Mouse (Mus musculus): Measurements from ENCODE around the gene Acadl. TPM values are rescaled to one million over a fixed set of nuclear protein-coding genes. Genes with fewer than 3 reads are reported as not detected.

The Acadl gene
- total and polyA plus RNA-seq, 3 experiments: 0.12 to 0.32 TPM; not detected in 1

GRCm38 (mm10) chr1:66887175-66887574 lies 24.1 kb upstream of the Acadl start:
- no peak for DNase-seq (ENCODE audit: low read depth, low spot score)
- no peak for TF ChIP-seq UBTF (IDR thresholded peaks at IDR 0.05; ENCODE audit: borderline replicate concordance, insufficient read depth, low read depth, low read length)
- TF ChIP-seq MAFK (IDR thresholded peaks at IDR 0.05; ENCODE audit: borderline replicate concordance, low read depth, low read length): no peak
- TF ChIP-seq KAT2A (conservative IDR thresholded peaks at IDR 0.05; ENCODE audit: low read depth, low read length): no peak
- no peak for TF ChIP-seq ZKSCAN1 (IDR thresholded peaks at IDR 0.05; ENCODE audit: low read depth, low read length)
- no peak for TF ChIP-seq TBP (IDR thresholded peaks at IDR 0.05; ENCODE audit: low read depth, low read length)
- TF ChIP-seq TCF12 (IDR thresholded peaks at IDR 0.05; ENCODE audit: low read depth, low read length): no peak
- TF ChIP-seq E2F4 (IDR thresholded peaks at IDR 0.05; ENCODE audit: borderline replicate concordance, low read depth, low read length): no peak
- TF ChIP-seq RCOR1 (IDR thresholded peaks at IDR 0.05; ENCODE audit: low read depth, low read length): no peak
- no peak for TF ChIP-seq MAZ (IDR thresholded peaks at IDR 0.05; ENCODE audit: low read depth, low read length)
- no peak for TF ChIP-seq NRF1 (IDR thresholded peaks at IDR 0.05; ENCODE audit: insufficient read depth, low read depth, low read length, poor library complexity, severe bottlenecking)
- TF ChIP-seq ZNF384 (IDR thresholded peaks at IDR 0.05; ENCODE audit: low read depth, low read length): no peak
- TF ChIP-seq ELF1 (IDR thresholded peaks at IDR 0.05; ENCODE audit: low read depth, low read length): no peak
- no peak for TF ChIP-seq GATA1 (IDR thresholded peaks at IDR 0.05; ENCODE audit: low read depth, low read length)
- TF ChIP-seq USF1 (IDR thresholded peaks at IDR 0.05; ENCODE audit: low read depth, low read length): no peak
- no peak overlapping the region for H3K27ac ChIP-seq (ENCODE audit: control insufficient read depth, low read depth, low read length)

GRCm38 (mm10) chr1:66880217-66880616 lies 17.1 kb upstream of the Acadl start:
- H3K27ac ChIP-seq (ENCODE audit: control insufficient read depth, low read depth, low read length): no peak overlapping the region
- H3K27me3 ChIP-seq (ENCODE audit: control insufficient read depth in 1 of 2, insufficient read depth in 2 of 2, low read length in 2 of 2): no peaks in the 10 kb centered on the region
- TF ChIP-seq HCFC1 (IDR thresholded peaks at IDR 0.05; ENCODE audit: low read depth, low read length) (no peak), ZKSCAN1 (IDR thresholded peaks at IDR 0.05; ENCODE audit: low read depth, low read length) (no peak), ZNF384 (IDR thresholded peaks at IDR 0.05; ENCODE audit: low read depth, low read length) (no peak), MYB (IDR thresholded peaks at IDR 0.05; ENCODE audit: low read depth, low read length) (no peak), MAZ (IDR thresholded peaks at IDR 0.05; ENCODE audit: low read depth, low read length) (no peak), UBTF (IDR thresholded peaks at IDR 0.05; ENCODE audit: borderline replicate concordance, insufficient read depth, low read depth, low read length) (no peak), MXI1 (IDR thresholded peaks at IDR 0.05; ENCODE audit: low read depth, low read length) (no peak), POLR2AphosphoS2 (IDR thresholded peaks at IDR 0.05; ENCODE audit: low read length) (no peak), SIN3A (IDR thresholded peaks at IDR 0.05; ENCODE audit: low read length) (no peak), USF2 (IDR thresholded peaks at IDR 0.05; ENCODE audit: borderline replicate concordance in 1 of 2, insufficient read depth in 1 of 2, low read depth in 1 of 2, low read length in 2 of 2) (no peak), NELFE (IDR thresholded peaks at IDR 0.05; ENCODE audit: low read depth, low read length) (no peak), KAT2A (conservative IDR thresholded peaks at IDR 0.05; ENCODE audit: low read depth, low read length) (no peak)
- no peaks in the 10 kb centered on the region for H3K79me2 ChIP-seq (ENCODE audit: control insufficient read depth, insufficient read depth, low read length, poor library complexity)
- no peaks in the 10 kb centered on the region for H3K4me1 ChIP-seq (ENCODE audit: control insufficient read depth in 1 of 2, insufficient read depth in 2 of 2, low read length in 2 of 2)
- no peak overlapping the region for H3K9ac ChIP-seq (ENCODE audit: control insufficient read depth, low read depth, low read length, poor library complexity, severe bottlenecking)
- no peak for DNase-seq (ENCODE audit: low read depth, low spot score)
- no peaks in the 10 kb centered on the region for H3K9me3 ChIP-seq (replicated peaks; ENCODE audit: insufficient read depth, low read length)
- H3K36me3 ChIP-seq (ENCODE audit: control insufficient read depth in 1 of 2, insufficient read depth in 2 of 2, low read length in 2 of 2): no peaks in the 10 kb centered on the region
- H3K4me3 ChIP-seq (ENCODE audit: control insufficient read depth in 1 of 2, insufficient read depth in 1 of 2, low read depth in 2 of 2, low read length in 2 of 2): no peak overlapping the region

More at GRCm38 (mm10) chr1:66887175-66887574, 24.1 kb upstream of the Acadl start:
- H3K79me2 ChIP-seq (ENCODE audit: control insufficient read depth, insufficient read depth, low read length, poor library complexity): no peaks in the 10 kb centered on the region
- no peak overlapping the region for H3K4me3 ChIP-seq (ENCODE audit: control insufficient read depth in 1 of 2, insufficient read depth in 1 of 2, low read depth in 2 of 2, low read length in 2 of 2)
- H3K9me3 ChIP-seq (replicated peaks; ENCODE audit: insufficient read depth, low read length): no peaks in the 10 kb centered on the region
- no peaks in the 10 kb centered on the region for H3K27me3 ChIP-seq (ENCODE audit: control insufficient read depth in 1 of 2, insufficient read depth in 2 of 2, low read length in 2 of 2)
- no peak overlapping the region for H3K9ac ChIP-seq (ENCODE audit: control insufficient read depth, low read depth, low read length, poor library complexity, severe bottlenecking)
- no peaks in the 10 kb centered on the region for H3K4me1 ChIP-seq (ENCODE audit: control insufficient read depth in 1 of 2, insufficient read depth in 2 of 2, low read length in 2 of 2)
- H3K36me3 ChIP-seq (ENCODE audit: control insufficient read depth in 1 of 2, insufficient read depth in 2 of 2, low read length in 2 of 2): no peaks in the 10 kb centered on the region
